Mouse (Mus musculus) kidney, embryonic 14.5 days (tissue): ENCODE data around the gene Cdkn2d. TPM values are rescaled to one million over a fixed set of nuclear protein-coding genes. Genes with fewer than 3 reads are reported as not detected.
A peak's percentile ranks its signal among the peaks of the same experiment; 100 is the strongest.
"Not testable (repeated sequence)": the region's sequence is repeated elsewhere in the genome, so short reads cannot be mapped to it uniquely, and the experiment has no call there.

Experiments
- ATAC-seq: fragments of 200-750 bp; cut with Nextera tagmentation; 2 replicates; pipeline ENCODE4 v1.8.0; 2017; ENCODE audit warnings: moderate number of reproducible peaks, mild to moderate bottlenecking, moderate TSS enrichment, moderate library complexity; ENCODE audit not compliant: low FRiP score, low TSS enrichment
- H3K27ac ChIP-seq: fragments of 300-500 bp; sonication (generic); 2 replicates; pipeline ENCODE4 v1.5.1; 2014; ENCODE audit warnings: low read depth, mild to moderate bottlenecking, low read length, moderate library complexity, mixed read lengths
- H3K27me3 ChIP-seq: fragments of 300-500 bp; sonication (generic); 2 replicates; pipeline ENCODE4 v1.6.1; 2014; ENCODE audit warnings: mild to moderate bottlenecking, low read length; ENCODE audit not compliant: control insufficient read depth, insufficient read depth
- H3K36me3 ChIP-seq: fragments of 300-500 bp; sonication (generic); 2 replicates; pipeline ENCODE4 v1.6.1; 2014; ENCODE audit warnings: low read length, mixed read lengths; ENCODE audit not compliant: control insufficient read depth, insufficient read depth
- H3K4me1 ChIP-seq: fragments of 300-500 bp; sonication (generic); 2 replicates; pipeline ENCODE4 v1.6.1; 2014; ENCODE audit warnings: low read length, mixed read lengths; ENCODE audit not compliant: control insufficient read depth, insufficient read depth
- H3K4me2 ChIP-seq: fragments of 300-500 bp; sonication (generic); replicated peaks from 2 replicates; pipeline ENCODE4 v1.6.1; 2014; ENCODE audit warnings: low read depth, mild to moderate bottlenecking, low read length
- H3K4me3 ChIP-seq: fragments of 300-500 bp; sonication (generic); 2 replicates; pipeline ENCODE4 v1.5.1; 2014; ENCODE audit warnings: mild to moderate bottlenecking, low read length
- H3K9ac ChIP-seq: fragments of 300-500 bp; sonication (generic); 2 replicates; pipeline ENCODE4 v1.6.1; 2014; ENCODE audit warnings: low read depth, mild to moderate bottlenecking, low read length, moderate library complexity
- H3K9me3 ChIP-seq: fragments of 300-500 bp; sonication (generic); 2 replicates; pipeline ENCODE4 v1.6.1; 2016; ENCODE audit warnings: low read length; ENCODE audit not compliant: control insufficient read depth
- WGBS: fragments of 180-500 bp; shearing (Covaris S2); extraction: QIAGEN DNeasy Blood & Tissue Kit; methylation state at CpG from one replicate; pipeline ENCODE4 v1.1.7; 2014; 5-methylcytosine and 5-hydroxymethylcytosine counted together
- polyA plus RNA-seq: library from polyadenylated mRNA; unstranded; fragments of >200 nt; fragmentation: Nextera tagmentation; extraction: Ambion mirVana; gene quantifications from 2 replicates; pipeline ENCODE4 v1.2.1, GENCODE M21; 2014

Gene Cdkn2d
- polyA plus RNA-seq, 1 experiment from 2014 or later = 45.3 TPM

DNA sequence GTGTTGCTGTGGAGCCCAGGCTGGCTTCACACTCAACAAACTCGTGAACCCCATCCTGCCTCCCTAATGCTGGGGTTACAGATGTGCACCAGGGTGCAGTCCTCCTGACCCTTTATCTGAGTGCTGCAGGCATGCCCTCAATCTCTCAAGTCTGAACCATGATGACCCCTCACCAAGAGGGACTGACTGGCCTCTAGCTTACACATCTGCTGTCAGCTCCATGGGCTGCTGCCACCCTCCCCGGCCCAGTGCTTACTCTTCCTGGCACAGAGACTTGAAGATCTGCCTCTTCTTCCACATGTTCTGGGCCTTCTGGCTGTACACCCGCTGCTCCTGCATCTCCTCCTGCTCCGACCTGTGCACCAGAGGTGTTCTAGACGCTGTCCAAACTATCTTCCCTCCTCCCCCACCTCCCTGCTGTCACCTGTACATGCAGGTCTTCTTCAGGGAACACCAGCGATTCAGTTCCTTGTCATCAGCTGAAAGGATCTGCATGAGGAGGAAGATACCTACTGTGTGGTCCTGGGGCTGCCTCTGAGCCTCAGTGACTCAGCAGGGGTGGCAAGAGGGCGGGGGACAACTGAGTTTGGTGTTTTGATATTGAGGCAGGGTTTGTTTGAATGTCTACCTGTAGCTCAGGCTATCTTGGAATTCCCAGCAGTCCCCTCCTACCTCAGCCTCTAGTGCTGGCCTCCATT, 16.0 kb downstream of the Cdkn2d start:
- 88% methylated on average over 7 of the region's 7 CpGs for WGBS
- Histone ChIP-seq H3K27me3 (no peaks in the 10 kb centered on the region), H3K9me3 (no peaks in the 10 kb centered on the region), H3K27ac (no peak overlapping the region), H3K4me3 (no peak overlapping the region), H3K9ac (no peak overlapping the region), H3K36me3 (peaks cover 91% of the 10 kb centered on the region), H3K4me2 (no peak overlapping the region), H3K4me1 (no peaks in the 10 kb centered on the region)
- no peak for ATAC-seq

DNA sequence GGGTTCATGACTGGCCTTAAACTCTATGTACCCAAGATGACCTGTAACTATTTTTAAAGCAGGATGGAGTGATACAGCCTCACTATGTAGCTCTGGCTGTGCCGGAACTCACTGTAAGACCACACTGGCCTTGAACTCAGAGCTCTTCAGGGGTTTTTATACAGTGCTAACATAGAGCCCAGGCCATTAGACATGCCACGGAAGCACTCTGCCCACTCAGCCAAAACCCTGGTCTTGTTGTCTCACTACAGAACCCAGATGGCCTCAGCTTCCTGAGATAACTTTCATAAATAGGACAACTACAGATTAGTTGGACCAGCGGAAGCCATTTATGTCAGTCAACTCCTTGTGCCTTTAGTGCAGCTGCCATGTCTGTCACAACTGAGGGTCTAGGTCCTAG, 16.9 kb downstream of the Cdkn2d start:
- Histone ChIP-seq H3K4me2 (no peak overlapping the region), H3K4me3 (no peak overlapping the region), H3K9me3 (no peaks in the 10 kb centered on the region), H3K9ac (no peak overlapping the region), H3K27me3 (no peaks in the 10 kb centered on the region), H3K27ac (no peak overlapping the region), H3K36me3 (peaks cover 91% of the 10 kb centered on the region), H3K4me1 (no peaks in the 10 kb centered on the region)
- 91% methylated on average over 3 of the region's 3 CpGs for WGBS
- no peak for ATAC-seq

DNA sequence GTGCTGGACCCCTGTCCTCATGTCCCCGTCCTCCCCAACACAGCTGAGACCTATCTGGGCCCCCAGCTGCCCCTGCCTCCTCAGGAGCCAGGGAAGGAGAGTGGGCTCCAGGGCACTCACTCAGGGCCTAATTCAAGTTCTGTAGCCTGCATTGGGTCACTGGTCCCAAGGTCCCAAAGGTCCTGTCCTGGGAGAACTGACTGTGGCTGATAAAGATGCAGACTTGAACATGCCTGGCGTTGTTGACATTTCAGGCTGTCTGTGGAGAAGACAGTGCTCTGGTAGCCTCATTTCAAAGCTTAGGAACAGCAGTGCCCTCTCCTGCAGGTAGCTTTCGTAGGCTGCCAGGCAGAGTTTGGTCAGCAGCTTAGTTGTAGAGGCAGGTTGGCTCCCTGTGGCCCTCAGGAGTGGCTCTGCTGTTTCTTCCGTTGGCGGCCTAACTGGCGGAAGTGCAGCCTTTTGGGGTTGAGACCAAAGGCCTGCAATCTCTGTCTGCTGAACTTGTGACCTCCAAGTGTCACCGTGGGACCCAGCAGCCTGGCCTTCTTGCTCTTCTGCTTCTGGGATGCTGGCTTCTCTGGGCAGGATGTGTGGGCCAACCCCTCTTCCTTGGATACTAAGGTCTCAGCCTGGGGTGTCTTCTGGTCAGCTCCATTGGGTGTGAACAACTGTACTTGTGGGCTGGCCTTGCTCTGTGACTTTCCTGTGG, 17.5 kb downstream of the Cdkn2d start:
- 72% methylated on average over 7 of the region's 7 CpGs for WGBS
- Histone ChIP-seq H3K4me1 (no peaks in the 10 kb centered on the region), H3K36me3 (peaks cover 90% of the 10 kb centered on the region), H3K4me3 (no peak overlapping the region), H3K4me2 (no peak overlapping the region), H3K27me3 (no peaks in the 10 kb centered on the region), H3K9me3 (no peaks in the 10 kb centered on the region), H3K9ac (no peak overlapping the region), H3K27ac (no peak overlapping the region)
- no peak for ATAC-seq

DNA sequence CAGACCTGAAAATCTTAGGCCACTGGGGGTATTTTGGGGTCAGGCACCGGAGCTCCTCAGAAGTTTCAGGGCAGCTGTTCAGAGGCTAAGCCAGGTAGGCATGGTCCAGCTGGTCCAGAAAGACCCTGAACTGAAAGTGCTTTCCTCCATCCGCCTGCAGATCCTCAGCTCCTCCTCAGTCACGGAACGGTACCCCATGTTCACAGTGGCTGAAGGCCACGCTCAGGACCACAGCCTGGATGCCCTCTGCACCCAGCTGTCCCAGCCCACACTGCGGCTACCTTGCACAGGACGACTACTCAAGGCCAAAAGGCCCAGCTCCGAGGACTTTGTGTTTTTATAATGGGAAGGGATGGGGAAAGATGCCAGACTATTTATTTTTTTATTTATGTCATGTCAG, 18.1 kb downstream of the Cdkn2d start:
- no peak for ATAC-seq
- Histone ChIP-seq H3K9me3 (no peaks in the 10 kb centered on the region), H3K4me2 (no peak overlapping the region), H3K27me3 (no peaks in the 10 kb centered on the region), H3K9ac (no peak overlapping the region), H3K4me3 (no peak overlapping the region), H3K27ac (no peak overlapping the region), H3K36me3 (peaks cover 91% of the 10 kb centered on the region), H3K4me1 (no peaks in the 10 kb centered on the region)
- 82% methylated on average over 8 of the region's 8 CpGs for WGBS

DNA sequence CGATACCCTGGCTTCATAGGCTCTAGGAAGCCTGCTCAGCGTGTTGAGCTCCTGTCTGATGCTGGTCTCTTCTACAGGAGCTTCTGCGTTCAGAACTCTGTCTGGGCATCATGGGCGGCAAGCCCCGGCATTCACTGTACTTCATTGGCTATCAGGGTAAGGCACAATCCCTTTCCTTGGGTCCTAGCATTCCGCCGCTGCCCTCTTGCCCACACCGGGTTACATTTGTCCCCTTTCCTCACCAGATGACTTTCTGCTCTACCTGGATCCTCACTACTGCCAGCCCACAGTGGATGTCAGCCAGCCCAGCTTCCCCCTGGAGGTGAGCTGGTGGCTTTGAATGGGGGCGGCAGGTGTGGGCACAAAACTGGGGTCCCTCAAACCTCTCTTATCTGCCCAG, 18.8 kb downstream of the Cdkn2d start:
- Histone ChIP-seq H3K4me3 (no peak overlapping the region), H3K4me2 (no peak overlapping the region), H3K9me3 (no peaks in the 10 kb centered on the region), H3K9ac (no peak overlapping the region), H3K4me1 (no peaks in the 10 kb centered on the region), H3K36me3 (peaks cover 92% of the 10 kb centered on the region), H3K27me3 (no peaks in the 10 kb centered on the region), H3K27ac (no peak overlapping the region)
- no peak for ATAC-seq
- WGBS = 94% methylated on average over 9 of the region's 9 CpGs

DNA sequence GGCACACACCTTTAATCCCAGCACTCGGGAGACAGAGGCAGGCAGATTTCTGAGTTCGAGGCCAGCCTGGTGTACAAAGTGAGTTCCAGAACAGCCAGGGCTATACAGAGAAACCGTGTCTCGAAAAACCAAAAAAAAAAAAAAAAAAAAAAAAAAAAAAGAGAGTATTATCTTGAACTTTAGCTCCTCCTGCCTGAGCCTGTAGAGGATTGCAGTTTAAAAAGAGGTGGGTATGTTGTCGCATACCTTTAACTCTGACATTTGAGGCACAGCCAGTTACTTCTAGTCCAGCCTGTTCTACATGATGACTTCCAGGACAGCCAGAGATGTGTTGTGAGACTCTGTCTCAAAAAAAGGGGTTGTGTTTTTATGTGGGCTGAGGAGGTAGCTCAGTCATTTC, 21.6 kb downstream of the Cdkn2d start:
- not testable (repeated sequence) for H3K9me3 ChIP-seq, H3K27me3 ChIP-seq, H3K9ac ChIP-seq, ATAC-seq, H3K27ac ChIP-seq, H3K4me2 ChIP-seq, H3K4me3 ChIP-seq
- WGBS = 88% methylated on average over 5 of the region's 5 CpGs
- peaks cover 74% of the 10 kb centered on the region for H3K36me3 ChIP-seq
- H3K4me1 ChIP-seq = peaks cover 15% of the 10 kb centered on the region

DNA sequence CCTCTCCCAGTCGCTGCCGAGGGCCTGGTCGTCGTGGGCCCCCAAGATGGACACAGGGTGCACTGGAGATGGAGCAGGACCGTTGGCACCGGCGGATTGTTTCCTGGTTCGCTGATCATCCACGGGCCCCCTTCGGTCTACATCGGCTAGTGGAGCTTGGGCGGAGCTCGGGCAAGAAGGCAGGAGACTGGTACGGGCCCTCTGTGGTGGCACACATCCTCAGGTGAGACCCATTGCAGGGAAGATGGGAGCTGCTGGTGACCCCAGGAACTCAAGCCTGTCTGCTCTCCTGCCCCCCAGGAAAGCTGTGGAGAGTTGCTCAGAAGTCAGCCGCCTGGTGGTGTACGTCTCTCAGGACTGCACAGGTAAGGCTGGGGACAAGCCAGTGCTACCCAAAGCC, 22.9 kb downstream of the Cdkn2d start:
- H3K4me2 ChIP-seq = no peak overlapping the region
- H3K36me3 ChIP-seq = peaks cover 61% of the 10 kb centered on the region
- H3K9ac ChIP-seq = no peak overlapping the region
- H3K4me1 ChIP-seq = peaks cover 18% of the 10 kb centered on the region
- H3K27me3 ChIP-seq = no peaks in the 10 kb centered on the region
- H3K4me3 ChIP-seq = no peak overlapping the region
- H3K27ac ChIP-seq = no peak overlapping the region
- no peak for ATAC-seq
- WGBS = 96% methylated on average over 16 of the region's 16 CpGs
- H3K9me3 ChIP-seq = no peaks in the 10 kb centered on the region

DNA sequence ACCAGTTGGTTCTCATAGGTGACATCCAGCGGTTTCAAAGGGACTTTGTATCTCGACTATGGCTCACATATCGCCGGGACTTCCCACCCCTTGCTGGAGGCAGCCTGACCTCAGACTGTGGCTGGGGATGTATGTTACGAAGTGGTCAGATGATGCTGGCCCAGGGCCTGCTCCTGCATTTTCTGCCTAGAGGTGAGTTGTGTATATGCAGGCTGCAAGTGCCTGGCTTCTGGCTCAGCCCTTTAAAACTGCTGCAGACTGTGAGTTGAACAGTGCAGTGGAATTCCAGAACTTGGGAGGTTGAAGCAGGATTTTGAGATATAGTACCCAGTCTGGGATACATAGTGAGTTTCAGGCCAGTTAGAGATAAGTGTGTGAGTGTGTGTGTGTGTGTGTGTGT, 24.3 kb downstream of the Cdkn2d start:
- WGBS = 84% methylated on average over 5 of the region's 5 CpGs
- peaks cover 18% of the 10 kb centered on the region for H3K4me1 ChIP-seq
- peaks cover 46% of the 10 kb centered on the region for H3K36me3 ChIP-seq
- H3K4me2 ChIP-seq = no peak overlapping the region
- H3K4me3 ChIP-seq = no peak overlapping the region
- H3K9me3 ChIP-seq = no peaks in the 10 kb centered on the region
- no peak overlapping the region for H3K9ac ChIP-seq
- ATAC-seq = no peak
- no peaks in the 10 kb centered on the region for H3K27me3 ChIP-seq
- no peak overlapping the region for H3K27ac ChIP-seq

DNA sequence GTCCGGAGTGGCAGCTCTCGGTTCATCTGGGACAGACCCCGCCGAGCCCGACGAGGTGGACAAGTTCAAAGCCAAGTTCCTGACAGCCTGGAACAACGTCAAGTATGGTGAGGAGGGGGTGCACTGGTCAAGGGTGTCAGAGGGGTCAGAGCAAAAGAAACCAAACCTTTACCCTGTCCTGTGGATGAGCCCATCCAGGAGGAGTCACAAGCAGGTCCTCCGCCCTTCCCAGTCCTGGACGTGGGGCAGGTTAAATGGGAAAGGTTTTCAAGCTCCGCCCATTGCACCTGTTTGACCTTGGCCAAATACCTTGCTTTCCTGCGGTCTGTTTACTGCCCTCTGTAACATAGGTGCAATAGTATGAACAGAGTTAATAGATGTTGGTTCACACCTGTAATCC, 25.6 kb downstream of the Cdkn2d start:
- H3K27ac ChIP-seq = no peak overlapping the region

More for the DNA sequence above, 25.6 kb downstream of the Cdkn2d start:
- H3K27me3 ChIP-seq = no peaks in the 10 kb centered on the region
- peaks cover 34% of the 10 kb centered on the region for H3K36me3 ChIP-seq
- WGBS = 5% methylated on average over 11 of the region's 11 CpGs
- H3K4me1 ChIP-seq = peaks cover 18% of the 10 kb centered on the region
- no peaks in the 10 kb centered on the region for H3K9me3 ChIP-seq
- peak; percentile 25 for ATAC-seq
- H3K4me2 ChIP-seq = peak overlapping the region; percentile 83
- peak overlapping the region; percentile 90 for H3K9ac ChIP-seq
- H3K4me3 ChIP-seq = peak overlapping the region; percentile 93
